Mouse (Mus musculus) retina, postnatal 7 days (tissue): Measurements from ENCODE around the gene Bcl6.

Experiments used
- DNase-seq: peaks from one replicate; pipeline ENCODE4 v3.0.0-alpha.2; 2012; ENCODE audit warnings: low read depth, low spot score

The Bcl6 gene

DNA sequence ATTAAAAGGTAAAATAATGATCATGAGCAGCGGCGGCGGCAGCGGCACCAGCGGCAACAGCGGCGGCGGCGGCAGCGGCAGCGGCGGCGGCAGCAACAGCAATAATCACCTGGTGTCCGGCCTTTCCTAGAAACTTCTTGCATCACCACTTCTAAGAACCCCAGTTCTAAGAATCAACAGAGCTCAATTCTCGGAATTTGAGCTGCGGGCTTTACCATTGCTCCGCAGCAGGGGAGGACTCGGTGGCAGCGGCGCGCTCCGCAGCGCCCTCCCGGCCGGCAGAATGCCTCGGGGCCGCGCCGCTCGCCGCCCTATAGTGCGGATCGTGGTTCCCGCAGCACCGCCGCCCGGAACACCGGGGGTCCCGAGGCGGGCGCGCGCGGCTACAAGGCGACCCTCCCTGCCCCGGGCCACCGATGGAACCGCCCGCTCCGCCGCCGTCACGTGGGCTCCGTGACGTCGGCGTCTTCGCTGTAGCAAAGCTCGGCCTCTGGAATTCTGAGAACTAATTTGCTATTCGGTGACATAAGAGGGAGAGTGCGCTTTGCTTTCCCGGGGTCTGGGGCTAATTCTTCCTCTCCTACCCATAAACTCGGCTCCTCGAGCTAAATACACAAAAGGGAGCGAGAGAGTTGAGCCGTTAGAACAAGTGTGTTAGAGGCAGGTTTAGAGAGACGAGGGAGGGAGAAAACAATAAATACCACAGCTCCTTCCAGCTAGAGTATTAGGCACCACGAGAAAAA lies at the start of gene Bcl6, which contains the start of gene Gm37419:
Bcl6 (minus strand) TSS at position 387 of the 743 bp plus-strand sequence.
Gm37419 (plus strand) TSS at position 17 of the 743 bp plus-strand sequence.
- DNase-seq, result peak; percentile 76

DNA sequence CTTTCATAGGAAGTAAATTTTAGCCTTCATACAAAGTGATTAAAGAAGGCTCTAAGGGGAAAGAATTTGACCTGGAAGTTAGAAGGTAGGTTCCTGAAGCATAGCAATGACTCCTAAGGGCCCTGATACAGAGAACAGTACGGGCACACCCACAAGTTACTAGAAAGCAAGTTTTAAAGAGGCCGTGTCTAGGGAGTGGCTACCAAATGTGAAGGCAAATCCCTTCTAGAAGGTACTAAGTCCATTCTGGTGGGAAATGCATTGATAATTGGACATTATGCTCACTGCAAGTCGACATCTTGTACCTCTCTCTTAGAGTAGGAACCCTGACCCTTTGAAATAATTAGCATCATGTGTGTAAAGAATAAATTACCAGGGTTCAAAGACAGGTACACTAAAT lies 47.7 kb upstream of the Bcl6 start:
- DNase-seq, result no peak

- DNase-seq, result no peak
These were observed 47.1 kb upstream of the Bcl6 start for GRCm38 (mm10) chr16:24035767-24036166.

GRCm38 (mm10) chr16:24034450-24034849 lies 45.8 kb upstream of the Bcl6 start:
- no peak for DNase-seq

GRCm38 (mm10) chr16:24033259-24033658 lies 44.6 kb upstream of the Bcl6 start:
- DNase-seq, result no peak

- no peak for DNase-seq
These were observed 41.5 kb upstream of the Bcl6 start for GRCm38 (mm10) chr16:24029965-24030672.

- no peak for DNase-seq
These were observed 36.8 kb upstream of the Bcl6 start for GRCm38 (mm10) chr16:24025442-24025841.

- DNase-seq, result no peak
These were observed 34.0 kb upstream of the Bcl6 start for GRCm38 (mm10) chr16:24022605-24023004.

GRCm38 (mm10) chr16:24021722-24022121 lies 33.1 kb upstream of the Bcl6 start:
- no peak for DNase-seq

- no peak for DNase-seq
These were observed 28.1 kb upstream of the Bcl6 start for GRCm38 (mm10) chr16:24016742-24017141.

DNA sequence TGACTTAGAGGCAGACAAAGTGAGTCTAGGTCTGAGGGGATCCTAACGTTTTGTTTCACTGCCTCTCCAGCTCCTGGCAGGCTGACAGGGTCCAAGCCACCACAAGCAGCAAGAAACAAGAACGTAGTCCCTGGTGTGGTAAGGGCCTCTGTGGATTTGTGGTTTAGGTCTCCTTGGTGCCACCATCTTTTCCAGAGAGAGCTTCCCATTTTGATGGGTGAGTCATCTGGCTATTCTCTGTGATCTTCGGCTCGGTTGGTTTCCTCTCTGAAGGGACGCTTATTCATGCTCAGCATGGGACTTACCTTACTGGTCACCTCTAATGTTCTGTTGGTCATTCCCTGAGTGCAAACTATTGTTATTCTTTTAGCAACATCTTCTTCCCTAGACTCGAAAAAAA lies 27.6 kb upstream of the Bcl6 start:
- DNase-seq, result no peak

DNA sequence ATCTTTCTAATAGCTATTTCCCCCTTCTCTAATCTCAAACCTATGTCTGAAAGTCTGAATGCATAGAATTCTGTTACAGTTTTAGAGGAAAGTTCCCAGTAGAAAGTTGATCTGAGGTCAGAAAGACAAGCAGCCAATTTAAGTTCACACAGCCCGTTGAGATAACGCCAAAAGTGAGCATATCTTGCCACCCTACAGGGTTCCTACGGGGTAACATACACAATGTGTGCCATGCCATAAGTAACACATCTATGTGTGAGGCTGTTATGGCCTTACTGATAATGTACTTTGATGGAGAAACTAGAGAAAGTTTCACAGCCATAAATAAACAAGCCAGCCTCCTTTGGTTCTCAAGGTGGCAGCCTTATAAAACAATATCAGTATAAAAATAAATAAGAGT lies 25.7 kb upstream of the Bcl6 start:
- no peak for DNase-seq

- no peak for DNase-seq
These were observed 23.4 kb upstream of the Bcl6 start for GRCm38 (mm10) chr16:24012066-24012465.

GRCm38 (mm10) chr16:24011306-24011705 lies 22.7 kb upstream of the Bcl6 start:
- DNase-seq, result no peak

DNA sequence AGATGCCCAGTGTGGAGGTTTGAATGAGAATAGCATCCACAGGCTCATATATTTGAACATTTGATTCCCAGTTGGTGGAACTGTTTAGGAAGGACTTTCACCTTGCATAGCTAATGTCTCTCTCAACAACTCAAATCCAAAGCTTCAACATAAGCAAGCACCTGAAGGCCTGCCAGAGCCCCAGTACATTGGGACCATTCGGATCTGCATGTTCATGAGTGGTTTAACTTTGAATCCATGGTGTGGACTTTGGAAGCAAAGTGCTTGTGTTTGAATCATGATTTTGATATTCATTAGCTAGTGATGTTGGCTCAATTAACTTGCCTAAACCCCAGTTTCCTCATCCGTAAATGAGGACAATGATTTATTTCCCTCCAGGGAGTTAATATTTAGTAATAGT lies 21.2 kb upstream of the Bcl6 start:
- no peak for DNase-seq

- no peak for DNase-seq
These were observed 17.3 kb upstream of the Bcl6 start for GRCm38 (mm10) chr16:24005928-24006327.

- DNase-seq, result no peak
These were observed 9.3 kb upstream of the Bcl6 start for GRCm38 (mm10) chr16:23997912-23998311.

DNA sequence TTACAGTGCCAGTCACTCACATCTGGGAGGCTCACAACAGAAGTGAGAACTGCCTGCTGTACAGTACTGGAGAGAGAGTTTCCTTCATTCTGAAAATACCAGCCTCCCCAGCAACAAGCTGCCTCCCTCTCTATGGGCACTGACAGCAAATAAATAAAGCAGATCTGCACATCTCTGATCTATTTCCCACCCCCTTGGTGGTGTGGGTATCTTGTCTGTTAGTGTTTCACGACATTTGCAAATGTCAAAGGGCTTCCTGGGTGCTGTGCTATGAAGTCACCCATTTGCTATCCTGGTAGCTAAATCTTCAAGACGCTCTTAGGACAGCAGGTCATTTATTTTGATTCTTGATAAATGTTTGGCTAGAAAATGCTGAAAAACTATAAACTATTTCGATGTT lies 8.6 kb upstream of the Bcl6 start:
- DNase-seq, result no peak

DNA sequence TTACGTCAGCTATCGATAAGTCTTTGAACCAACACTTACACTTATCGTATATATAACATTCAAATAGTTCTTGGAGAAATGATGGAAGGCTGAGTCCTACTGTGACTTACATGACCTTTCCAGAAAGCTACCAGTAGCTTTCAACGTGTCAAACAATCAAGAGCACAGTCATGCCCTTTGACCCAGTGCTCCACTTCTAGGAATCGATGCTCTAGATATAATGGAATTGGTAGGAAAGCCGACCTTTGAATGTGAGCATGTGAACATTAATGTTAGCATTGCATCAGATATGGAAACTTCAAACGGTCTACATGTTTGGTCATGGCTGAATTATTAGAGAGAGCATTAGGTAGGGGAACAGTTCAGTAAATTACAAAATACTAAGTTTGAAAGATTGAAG lies 7.7 kb upstream of the Bcl6 start:
- no peak for DNase-seq

DNA sequence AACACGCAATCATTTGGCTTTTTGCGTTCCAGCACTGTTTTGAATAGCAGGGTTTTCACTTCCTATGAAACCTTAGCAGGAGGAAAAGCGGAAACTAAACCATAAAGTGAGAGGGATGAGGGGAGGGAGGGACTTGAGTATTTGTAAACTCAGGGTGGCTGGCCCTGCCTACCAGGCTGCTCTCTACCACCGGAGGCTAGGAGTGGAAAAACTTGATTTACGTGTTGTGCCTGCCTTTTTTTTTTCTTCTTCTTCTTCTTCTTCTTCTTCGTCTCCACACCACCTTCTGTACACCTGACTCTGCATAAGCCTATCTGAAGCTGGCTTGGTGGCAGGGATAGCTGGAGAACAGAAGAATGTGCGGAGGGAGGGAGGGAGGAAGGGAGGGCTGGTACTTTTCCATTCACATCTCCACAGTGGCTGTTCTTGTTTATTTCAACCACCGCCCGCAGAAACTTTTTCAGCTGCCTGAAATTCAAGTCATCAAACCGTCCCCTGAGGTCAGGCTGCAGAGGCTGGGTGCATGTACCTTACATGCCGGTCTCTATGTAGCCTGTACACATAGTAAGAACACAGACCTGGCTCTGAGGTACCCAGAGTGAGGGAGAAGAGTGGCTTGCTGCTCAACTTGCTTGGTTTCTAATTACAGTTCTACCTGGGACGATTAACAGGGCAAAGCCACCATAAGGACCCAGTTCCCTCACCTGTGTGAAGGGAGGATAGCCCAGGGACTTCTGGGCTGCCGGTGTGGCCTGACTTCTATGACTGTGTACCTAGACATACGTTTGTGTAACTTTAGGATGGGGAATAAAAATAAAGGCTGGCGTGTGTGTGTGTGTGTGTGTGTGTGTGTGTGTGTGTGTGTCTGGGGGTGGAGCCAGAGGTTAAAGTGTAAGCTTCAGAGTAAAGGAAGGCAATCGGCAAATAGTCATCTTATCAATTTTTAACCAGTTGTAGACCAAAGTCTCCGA lies 5.0 kb upstream of the Bcl6 start:
- no peak for DNase-seq

DNA sequence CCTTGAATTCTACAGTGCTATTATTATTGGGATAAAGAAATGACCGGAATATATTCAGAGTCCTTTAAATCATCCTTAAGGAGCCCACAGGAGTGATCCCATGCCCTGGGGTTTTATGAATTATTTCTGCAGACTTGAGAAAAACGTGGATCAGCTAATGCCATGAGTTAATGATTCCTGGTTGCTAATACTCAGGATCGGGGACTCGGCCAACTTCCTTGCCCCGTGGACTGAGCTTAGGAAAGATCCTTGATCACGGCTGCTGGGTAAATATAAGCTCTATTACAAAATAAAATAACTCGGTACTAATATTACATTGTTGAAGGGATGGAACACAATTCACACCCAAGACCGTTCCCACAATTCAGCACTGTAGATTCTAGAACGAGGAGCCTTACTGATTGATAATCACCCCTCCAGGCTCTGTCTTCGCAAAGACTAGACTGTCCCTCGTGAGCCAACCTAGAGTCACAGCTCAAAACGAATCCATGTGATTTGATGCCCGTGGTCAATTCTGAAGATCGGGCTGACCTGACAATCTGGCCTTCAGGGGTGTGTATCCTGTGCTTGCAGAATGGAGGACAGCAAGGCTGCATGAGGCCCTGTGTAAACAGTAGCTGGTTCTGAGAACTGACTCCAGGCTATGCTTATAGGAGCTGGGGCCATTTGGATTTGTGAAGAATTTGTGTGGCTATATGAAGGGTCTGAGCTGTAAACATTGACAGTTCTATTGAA lies 3.4 kb upstream of the Bcl6 start:
- no peak for DNase-seq
